Mouse (Mus musculus) small intestine, adult 2 months (tissue): Measurements from ENCODE around the gene Mob3b.

ENCODE experiments used
- CTCF ChIP-seq: fragments of 200-500 bp; IDR thresholded peaks from 2 replicates; pipeline ENCODE4 v1.5.1; 2012; ENCODE audit warnings: low read depth, mild to moderate bottlenecking, control low read depth, inconsistent platforms, low read length, moderate library complexity, mixed read lengths; ENCODE audit not compliant: insufficient replicate concordance, insufficient read length; ENCODE audit errors: extremely low read depth
- POLR2A ChIP-seq: fragments of 200-500 bp; IDR thresholded peaks from 2 replicates; pipeline ENCODE4 v1.6.1; 2012; ENCODE audit warnings: low read depth, mild to moderate bottlenecking, control low read depth, inconsistent platforms, low read length, moderate library complexity

DNA sequence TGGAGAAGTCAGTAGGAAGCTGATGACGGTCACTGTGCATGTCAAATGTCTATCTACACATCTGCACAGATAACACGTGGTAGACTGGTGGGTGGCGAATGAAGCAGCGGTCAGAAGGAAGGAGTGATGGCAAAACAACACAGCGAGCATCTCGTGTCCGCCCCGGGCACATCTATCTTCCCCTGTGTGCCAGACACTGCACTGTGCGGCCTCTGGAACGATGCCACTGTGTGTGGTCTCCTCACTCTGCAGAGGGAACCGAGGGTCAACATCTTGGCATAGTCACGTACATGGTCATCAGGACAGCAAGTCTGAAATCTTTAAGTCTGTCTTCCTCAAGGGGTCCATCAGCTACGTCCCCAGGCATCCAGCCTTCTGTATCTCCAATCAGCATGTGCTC, 193.3 kb downstream of the Mob3b start:
- TF ChIP-seq CTCF (no peak), POLR2A (no peak)
